Mouse (Mus musculus) ES-E14 (cell line): ENCODE data around the gene Pgf.

Source experiments
- CHD2 ChIP-seq: IDR thresholded peaks from 2 replicates; pipeline ENCODE4 v1.6.1; 2014; ENCODE audit warnings: mild to moderate bottlenecking, low read depth, low read length, inconsistent platforms
- HCFC1 ChIP-seq: IDR thresholded peaks from 2 replicates; pipeline ENCODE4 v1.6.1; 2012; ENCODE audit warnings: low read length, inconsistent platforms, borderline replicate concordance; ENCODE audit not compliant: insufficient read depth
- ZNF384 ChIP-seq: IDR thresholded peaks from 2 replicates; pipeline ENCODE4 v1.6.1; 2012; ENCODE audit warnings: low read depth, low read length, inconsistent platforms

- TF ChIP-seq ZNF384 (no peak), CHD2 (no peak), HCFC1 (no peak)
These were observed 41.8 kb downstream of the Pgf start for GRCm38 (mm10) chr12:85135513-85136470.
